Mouse (Mus musculus) ovary, adult 18-20 months (tissue): ENCODE data around the gene Tmbim6.

Experiments used
- DNase-seq: peaks from one replicate; pipeline ENCODE4 v3.0.0; 2022; ENCODE audit warnings: low spot score, mixed read lengths

Gene Tmbim6

GRCm38 (mm10) chr15:99449751-99450280 lies 57.1 kb downstream of the Tmbim6 start:
- peak; percentile 79 for DNase-seq

- no peak for DNase-seq
These were observed 60.6 kb downstream of the Tmbim6 start for GRCm38 (mm10) chr15:99453153-99453900.

GRCm38 (mm10) chr15:99454585-99455279 lies 62.0 kb downstream of the Tmbim6 start:
- no peak for DNase-seq

GRCm38 (mm10) chr15:99455415-99455814 lies 62.7 kb downstream of the Tmbim6 start:
- no peak for DNase-seq

- no peak for DNase-seq
These were observed 63.8 kb downstream of the Tmbim6 start for GRCm38 (mm10) chr15:99456338-99456962.

- DNase-seq: peak; percentile 70
These were observed 64.4 kb downstream of the Tmbim6 start for GRCm38 (mm10) chr15:99456963-99457605.

- DNase-seq: peak; percentile 90
These were observed 65.1 kb downstream of the Tmbim6 start, which contains the start of gene Nckap5l for GRCm38 (mm10) chr15:99457606-99458401. TSS of gene Nckap5l (minus strand) at chr15:99457748.
